Mouse (Mus musculus) kidney, embryonic 16.5 days (tissue): Measurements from ENCODE around the gene 4930516K23Rik. TPM values are rescaled to one million over a fixed set of nuclear protein-coding genes. Genes with fewer than 3 reads are reported as not detected.

ENCODE experiments used
- ATAC-seq: fragments of 200-750 bp; cut with Nextera tagmentation; 2 replicates; pipeline ENCODE4 v1.8.0; 2017; ENCODE audit warnings: moderate TSS enrichment; ENCODE audit not compliant: low FRiP score, low TSS enrichment
- H3K27ac ChIP-seq: fragments of 300-500 bp; sonication (generic); 2 replicates; pipeline ENCODE4 v1.5.1; 2014; ENCODE audit warnings: low read length
- H3K27me3 ChIP-seq: fragments of 300-500 bp; sonication (generic); 2 replicates; pipeline ENCODE4 v1.6.1; 2014; ENCODE audit warnings: low read length, control low read depth, mixed read lengths; ENCODE audit not compliant: insufficient read depth
- H3K36me3 ChIP-seq: fragments of 300-500 bp; sonication (generic); 2 replicates; pipeline ENCODE4 v1.6.1; 2014; ENCODE audit warnings: low read length, control low read depth, mixed read lengths; ENCODE audit not compliant: insufficient read depth
- H3K4me1 ChIP-seq: fragments of 300-500 bp; sonication (generic); 2 replicates; pipeline ENCODE4 v1.6.1; 2014; ENCODE audit warnings: low read length, control low read depth, mixed read lengths; ENCODE audit not compliant: insufficient read depth
- H3K4me2 ChIP-seq: fragments of 300-500 bp; sonication (generic); replicated peaks from 2 replicates; pipeline ENCODE4 v1.6.1; 2014; ENCODE audit warnings: low read depth, low read length
- H3K4me3 ChIP-seq: fragments of 300-500 bp; sonication (generic); 2 replicates; pipeline ENCODE4 v1.5.1; 2014; ENCODE audit warnings: mild to moderate bottlenecking, low read length
- H3K9ac ChIP-seq: fragments of 300-500 bp; sonication (generic); replicated peaks from 2 replicates; pipeline ENCODE4 v1.6.1; 2014; ENCODE audit warnings: low read length
- H3K9me3 ChIP-seq: fragments of 300-500 bp; sonication (generic); 2 replicates; pipeline ENCODE4 v1.6.1; 2016; ENCODE audit warnings: low read length, control low read depth
- WGBS: fragments of 180-500 bp; shearing (Covaris S2); extraction: QIAGEN DNeasy Blood & Tissue Kit; methylation state at CpG from one replicate; pipeline ENCODE4 v1.1.7; 2014; 5-methylcytosine and 5-hydroxymethylcytosine counted together
- polyA plus RNA-seq: library from polyadenylated mRNA; unstranded; fragments of >200 nt; fragmentation: Nextera tagmentation; extraction: Ambion mirVana; gene quantifications from 2 replicates; pipeline ENCODE4 v1.2.1, GENCODE M21; 2015

4930516K23Rik gene
- polyA plus RNA-seq, 1 experiment from 2014 or later: not detected

- ATAC-seq: no peak
- Histone ChIP-seq H3K9me3 (no peaks in the 10 kb centered on the region), H3K9ac (no peak within 1 kb of the TSS), H3K4me1 (no peaks in the 10 kb centered on the region), H3K4me2 (no peak within 1 kb of the TSS), H3K27ac (no peak within 1 kb of the TSS), H3K27me3 (no peaks in the 10 kb centered on the region), H3K4me3 (no peak within 1 kb of the TSS), H3K36me3 (no peaks in the 10 kb centered on the region)
- WGBS: 80% methylated on average over 6 of the region's 6 CpGs
Observed at GRCm38 (mm10) chr7:104025473-104025872, 35.8 kb downstream of the 4930516K23Rik start, which contains the start of gene Olfr640. TSS of gene Olfr640 (minus strand) at chr7:104025573.

- H3K27ac ChIP-seq: no peak overlapping the region
Observed at GRCm38 (mm10) chr7:104021651-104022050, 39.6 kb downstream of the 4930516K23Rik start.

GRCm38 (mm10) chr7:104018953-104019352 lies 42.3 kb downstream of the 4930516K23Rik start:
- no peak overlapping the region for H3K4me3 ChIP-seq
- no peak overlapping the region for H3K9ac ChIP-seq
- H3K4me1 ChIP-seq: no peaks in the 10 kb centered on the region
- no peak overlapping the region for H3K4me2 ChIP-seq
- no peaks in the 10 kb centered on the region for H3K36me3 ChIP-seq
- H3K27ac ChIP-seq: no peak overlapping the region
- no peaks in the 10 kb centered on the region for H3K9me3 ChIP-seq
- ATAC-seq: no peak
- no peaks in the 10 kb centered on the region for H3K27me3 ChIP-seq
- WGBS: 91% methylated on average over 1 of the region's 1 CpGs

More at GRCm38 (mm10) chr7:104021651-104022050, 39.6 kb downstream of the 4930516K23Rik start:
- 91% methylated on average over 6 of the region's 6 CpGs for WGBS
- ATAC-seq: no peak
- Histone ChIP-seq H3K9me3 (no peaks in the 10 kb centered on the region), H3K9ac (no peak overlapping the region), H3K27me3 (no peaks in the 10 kb centered on the region), H3K36me3 (no peaks in the 10 kb centered on the region), H3K4me2 (no peak overlapping the region), H3K4me1 (no peaks in the 10 kb centered on the region), H3K4me3 (no peak overlapping the region)

- no peaks in the 10 kb centered on the region for H3K27me3 ChIP-seq
- no peak for ATAC-seq
- H3K4me3 ChIP-seq: no peak within 1 kb of the TSS
- H3K27ac ChIP-seq: no peak within 1 kb of the TSS
- no peak within 1 kb of the TSS for H3K4me2 ChIP-seq
- no peaks in the 10 kb centered on the region for H3K36me3 ChIP-seq
- no peaks in the 10 kb centered on the region for H3K4me1 ChIP-seq
- H3K9ac ChIP-seq: no peak within 1 kb of the TSS
- no peaks in the 10 kb centered on the region for H3K9me3 ChIP-seq
Observed at GRCm38 (mm10) chr7:104017203-104017602, 44.0 kb downstream of the 4930516K23Rik start, which contains the start of gene Olfr639. TSS of gene Olfr639 (minus strand) at chr7:104017303.

Other genes with a start within 250 kb of the 4930516K23Rik start
- gene Hbb-bt, start 247.4 kb downstream of the 4930516K23Rik start, polyA plus RNA-seq: 2,178 and 2,179 TPM in 2 replicates
- 7,235 and 7,674 TPM in 2 replicates for gene Hbb-bs, start 233.3 kb downstream of the 4930516K23Rik start, polyA plus RNA-seq
- not detected in 2 replicates for gene Hbb-bh2, start 220.9 kb downstream of the 4930516K23Rik start, polyA plus RNA-seq
- gene Hbb-bh1, start 218.3 kb downstream of the 4930516K23Rik start, polyA plus RNA-seq: 0.92 and 1.9 TPM in 2 replicates
- 50.5 and 57.1 TPM in 2 replicates for gene Hbb-y, start 208.2 kb downstream of the 4930516K23Rik start, polyA plus RNA-seq
- not detected in 2 replicates for gene Olfr66, start 175.2 kb downstream of the 4930516K23Rik start, polyA plus RNA-seq
- gene Olfr64, start 167.0 kb downstream of the 4930516K23Rik start, polyA plus RNA-seq: not detected in 2 replicates
- not detected in 2 replicates for gene Olfr65, start 158.0 kb downstream of the 4930516K23Rik start, polyA plus RNA-seq
- not detected in 2 replicates for gene Olfr631, start 132.6 kb downstream of the 4930516K23Rik start, polyA plus RNA-seq
- not detected in 2 replicates for gene Olfr632, start 127.1 kb downstream of the 4930516K23Rik start, polyA plus RNA-seq
- gene Olfr633, start 117.0 kb downstream of the 4930516K23Rik start, polyA plus RNA-seq: not detected in 2 replicates
- 0.01 TPM in 2 replicates for gene Olfr635, start 90.3 kb downstream of the 4930516K23Rik start, polyA plus RNA-seq
- gene Olfr638, start 62.7 kb downstream of the 4930516K23Rik start, polyA plus RNA-seq: not detected in 2 replicates
- not detected in 2 replicates for gene Olfr639, start 44.1 kb downstream of the 4930516K23Rik start, polyA plus RNA-seq
- not detected in 2 replicates for gene Olfr640, start 35.9 kb downstream of the 4930516K23Rik start, polyA plus RNA-seq
- not detected in 2 replicates for gene Olfr641, start 26.0 kb downstream of the 4930516K23Rik start, polyA plus RNA-seq
- not detected in 2 replicates for gene Olfr642, start 8.8 kb downstream of the 4930516K23Rik start, polyA plus RNA-seq
- not detected in 2 replicates for gene Olfr644, start 10.4 kb upstream of the 4930516K23Rik start, polyA plus RNA-seq
- not detected in 2 replicates for gene Olfr645, start 24.0 kb upstream of the 4930516K23Rik start, polyA plus RNA-seq
- not detected in 2 replicates for gene Olfr646, start 43.4 kb upstream of the 4930516K23Rik start, polyA plus RNA-seq
- not detected in 2 replicates for gene Ubqln5, start 68.4 kb upstream of the 4930516K23Rik start, polyA plus RNA-seq
- not detected in 2 replicates for gene Olfr643, start 76.0 kb upstream of the 4930516K23Rik start, polyA plus RNA-seq
- not detected in 2 replicates for gene Ubqln3, start 81.8 kb upstream of the 4930516K23Rik start, polyA plus RNA-seq
- gene Ubqlnl, start 89.1 kb upstream of the 4930516K23Rik start, polyA plus RNA-seq: not detected in 2 replicates
- not detected in 2 replicates for gene Olfm5, start 103.4 kb upstream of the 4930516K23Rik start, polyA plus RNA-seq
- gene Olfr648, start 121.9 kb upstream of the 4930516K23Rik start, polyA plus RNA-seq: 0.15 and 0.19 TPM in 2 replicates
- gene Olfr649, start 134.5 kb upstream of the 4930516K23Rik start, polyA plus RNA-seq: not detected in 2 replicates
- gene Trim6, start 157.3 kb upstream of the 4930516K23Rik start, polyA plus RNA-seq: 2.3 and 2.6 TPM in 2 replicates
- gene Trim34a, start 183.0 kb upstream of the 4930516K23Rik start, polyA plus RNA-seq: 1.9 and 2.5 TPM in 2 replicates
- gene Trim5, start 226.6 kb upstream of the 4930516K23Rik start, polyA plus RNA-seq: 0.22 and 0.37 TPM in 2 replicates